Mouse (Mus musculus) hindbrain, embryonic 10.5 days (tissue): ENCODE data around the gene Gm3336. TPM values are rescaled to one million over a fixed set of nuclear protein-coding genes. Genes with fewer than 3 reads are reported as not detected.

Source experiments
- DNase-seq: peaks from one replicate; pipeline ENCODE4 v3.0.0-alpha.2; 2017; ENCODE audit warnings: low spot score
- H3K27ac ChIP-seq: fragments of 300-500 bp; sonication (generic); 2 replicates; pipeline ENCODE4 v1.5.1; 2016; ENCODE audit warnings: mild to moderate bottlenecking, moderate library complexity
- H3K27me3 ChIP-seq: fragments of 300-500 bp; sonication (generic); 2 replicates; pipeline ENCODE4 v1.6.1; 2016; ENCODE audit warnings: mild to moderate bottlenecking; ENCODE audit not compliant: poor library complexity, insufficient read depth, severe bottlenecking
- H3K36me3 ChIP-seq: fragments of 300-500 bp; sonication (generic); 2 replicates; pipeline ENCODE4 v1.6.1; 2016; ENCODE audit warnings: mild to moderate bottlenecking, moderate library complexity
- H3K4me1 ChIP-seq: fragments of 300-500 bp; sonication (generic); replicated peaks from 2 replicates; pipeline ENCODE4 v1.6.1; 2016; ENCODE audit warnings: mild to moderate bottlenecking
- H3K4me3 ChIP-seq: fragments of 300-500 bp; sonication (generic); 2 replicates; pipeline ENCODE4 v1.5.1; 2016; ENCODE audit warnings: mild to moderate bottlenecking, moderate library complexity
- H3K9me3 ChIP-seq: fragments of 300-500 bp; sonication (generic); 2 replicates; pipeline ENCODE4 v1.6.1; 2016; ENCODE audit warnings: mild to moderate bottlenecking, moderate library complexity
- WGBS: fragments of 180-500 bp; shearing (Covaris S2); methylation state at CpG from one replicate; pipeline ENCODE4 v1.1.7; 2016; 5-methylcytosine and 5-hydroxymethylcytosine counted together
- polyA plus RNA-seq: library from polyadenylated mRNA; unstranded; fragments of >200 nt; fragmentation: Nextera tagmentation; extraction: Ambion mirVana; gene quantifications from 2 replicates; pipeline ENCODE4 v1.2.1, GENCODE M21; 2016

The Gm3336 gene
- polyA plus RNA-seq, 1 experiment from 2014 or later: not detected

DNA sequence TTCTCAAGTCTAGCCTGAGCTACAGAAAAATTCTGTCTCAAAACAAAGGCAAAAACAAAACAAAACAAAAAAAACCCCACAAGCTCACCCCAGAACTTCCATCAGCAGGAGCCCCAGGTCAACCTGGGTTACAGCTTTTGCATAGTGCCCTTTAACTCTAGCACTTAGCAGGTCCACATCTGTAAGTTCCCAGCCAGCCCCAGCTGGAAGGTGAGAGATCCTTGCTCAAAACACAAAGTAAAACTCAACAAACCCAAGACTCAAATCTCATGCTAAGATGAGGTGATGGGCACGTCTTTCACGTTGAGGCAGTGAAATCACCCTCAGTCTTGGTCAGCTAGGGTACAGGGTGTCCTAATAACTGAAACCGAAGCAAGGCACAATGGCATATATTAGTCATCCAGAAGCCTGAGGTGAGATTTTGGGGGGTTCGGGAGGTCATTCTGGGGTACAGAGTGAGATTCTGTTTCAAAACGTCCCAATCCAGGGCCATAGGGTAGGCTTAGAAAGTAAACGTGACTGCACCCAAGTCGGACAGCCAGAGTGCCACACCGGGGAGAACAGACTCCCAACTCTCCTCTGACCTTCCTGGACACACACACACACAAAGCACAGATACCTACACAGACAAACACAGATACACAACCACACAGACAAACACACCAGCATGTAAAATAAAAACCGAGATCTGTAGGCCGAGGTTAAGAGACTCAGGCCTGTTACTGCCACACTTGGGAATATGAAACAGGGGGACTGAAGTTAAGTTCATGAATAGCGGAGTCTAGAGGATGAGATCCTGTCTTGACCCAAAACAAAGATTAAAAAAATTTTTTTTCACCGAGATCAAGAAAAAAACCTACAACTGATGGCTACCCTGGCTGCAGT, 20.7 kb upstream of the Gm3336 start:
- Histone ChIP-seq H3K36me3 (peaks cover 13% of the 10 kb centered on the region), H3K27me3 (peaks cover 34% of the 10 kb centered on the region), H3K4me1 (peaks cover 70% of the 10 kb centered on the region), H3K9me3 (no peaks in the 10 kb centered on the region), H3K4me3 (peak overlapping the region; percentile 99), H3K27ac (peak overlapping the region; percentile 98)
- 72% methylated on average over 12 of the region's 12 CpGs for WGBS
- no peak for DNase-seq

DNA sequence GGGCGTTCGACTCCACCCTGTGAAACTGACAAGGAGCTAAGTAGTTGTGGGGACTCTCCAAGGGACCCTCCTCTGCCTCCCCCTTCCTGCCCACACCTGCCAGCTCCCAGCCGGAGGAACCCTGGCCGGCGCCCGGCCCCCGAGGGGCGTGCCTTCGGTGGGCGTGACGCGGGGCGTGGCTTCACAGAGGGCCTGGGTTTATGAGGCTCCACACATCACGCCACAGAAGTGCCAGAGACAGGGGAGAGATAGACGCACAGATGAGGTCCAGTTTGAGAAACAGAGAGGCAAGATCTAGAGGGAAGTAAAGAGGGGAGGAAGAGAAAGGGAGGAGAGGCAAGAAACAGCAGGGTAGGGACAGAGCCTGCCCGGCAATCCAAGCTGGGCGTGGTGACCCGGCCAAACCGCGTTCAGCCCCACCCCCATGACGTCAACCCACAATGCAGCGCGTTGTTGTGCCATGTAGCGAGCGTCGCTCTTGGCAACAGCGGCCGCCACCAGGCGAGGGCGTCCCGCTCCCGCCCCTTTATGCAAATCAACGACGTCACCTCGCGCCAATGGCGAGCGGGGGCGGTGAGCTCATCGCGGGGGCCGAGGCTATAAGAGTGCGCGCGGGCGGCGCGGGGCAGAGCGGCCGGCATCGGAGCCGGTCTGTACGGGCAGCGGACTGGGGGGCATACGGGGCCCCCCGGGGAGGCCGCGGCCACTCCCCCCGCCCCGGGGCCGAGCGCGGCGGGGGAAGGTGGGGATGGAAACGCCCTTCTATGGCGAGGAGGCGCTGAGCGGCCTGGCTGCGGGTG, 19.8 kb upstream of the Gm3336 start, which contains the start of gene Jund:
Jund (plus strand) TSS at position 640 of the 800 bp plus-strand sequence.
- Histone ChIP-seq H3K27me3 (peaks cover 31% of the 10 kb centered on the region), H3K36me3 (peaks cover 22% of the 10 kb centered on the region), H3K4me1 (peaks cover 69% of the 10 kb centered on the region), H3K9me3 (no peaks in the 10 kb centered on the region), H3K4me3 (peak within 1 kb of the TSS; percentile 99), H3K27ac (peak within 1 kb of the TSS; percentile 98)
- WGBS: under 1% methylated on average over 69 of the region's 69 CpGs
- peak; percentile 99 for DNase-seq

DNA sequence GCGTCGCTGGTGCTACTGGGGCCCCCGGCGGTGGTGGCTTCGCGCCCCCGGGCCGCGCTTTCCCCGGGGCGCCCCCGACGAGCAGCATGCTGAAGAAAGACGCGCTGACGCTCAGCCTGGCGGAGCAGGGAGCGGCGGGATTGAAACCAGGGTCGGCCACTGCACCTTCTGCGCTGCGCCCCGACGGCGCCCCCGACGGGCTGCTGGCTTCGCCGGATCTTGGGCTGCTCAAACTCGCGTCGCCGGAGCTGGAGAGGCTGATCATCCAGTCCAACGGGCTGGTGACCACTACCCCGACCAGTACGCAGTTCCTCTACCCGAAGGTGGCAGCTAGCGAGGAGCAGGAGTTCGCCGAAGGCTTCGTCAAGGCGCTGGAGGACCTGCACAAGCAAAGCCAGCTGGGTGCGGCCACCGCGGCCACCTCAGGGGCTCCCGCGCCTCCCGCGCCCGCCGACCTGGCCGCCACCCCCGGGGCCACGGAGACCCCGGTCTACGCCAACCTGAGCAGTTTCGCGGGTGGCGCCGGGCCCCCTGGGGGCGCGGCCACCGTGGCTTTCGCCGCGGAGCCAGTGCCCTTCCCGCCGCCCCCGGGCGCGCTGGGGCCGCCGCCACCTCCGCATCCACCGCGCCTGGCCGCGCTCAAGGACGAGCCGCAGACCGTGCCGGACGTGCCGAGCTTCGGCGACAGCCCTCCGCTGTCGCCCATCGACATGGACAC, 19.1 kb upstream of the Gm3336 start:
- Histone ChIP-seq H3K9me3 (no peaks in the 10 kb centered on the region), H3K27ac (peak overlapping the region; percentile 98), H3K27me3 (peaks cover 24% of the 10 kb centered on the region), H3K4me1 (peaks cover 65% of the 10 kb centered on the region), H3K36me3 (peaks cover 28% of the 10 kb centered on the region), H3K4me3 (peak overlapping the region; percentile 99)
- under 1% methylated on average over 89 of the region's 89 CpGs for WGBS
- peak; percentile 65 for DNase-seq

DNA sequence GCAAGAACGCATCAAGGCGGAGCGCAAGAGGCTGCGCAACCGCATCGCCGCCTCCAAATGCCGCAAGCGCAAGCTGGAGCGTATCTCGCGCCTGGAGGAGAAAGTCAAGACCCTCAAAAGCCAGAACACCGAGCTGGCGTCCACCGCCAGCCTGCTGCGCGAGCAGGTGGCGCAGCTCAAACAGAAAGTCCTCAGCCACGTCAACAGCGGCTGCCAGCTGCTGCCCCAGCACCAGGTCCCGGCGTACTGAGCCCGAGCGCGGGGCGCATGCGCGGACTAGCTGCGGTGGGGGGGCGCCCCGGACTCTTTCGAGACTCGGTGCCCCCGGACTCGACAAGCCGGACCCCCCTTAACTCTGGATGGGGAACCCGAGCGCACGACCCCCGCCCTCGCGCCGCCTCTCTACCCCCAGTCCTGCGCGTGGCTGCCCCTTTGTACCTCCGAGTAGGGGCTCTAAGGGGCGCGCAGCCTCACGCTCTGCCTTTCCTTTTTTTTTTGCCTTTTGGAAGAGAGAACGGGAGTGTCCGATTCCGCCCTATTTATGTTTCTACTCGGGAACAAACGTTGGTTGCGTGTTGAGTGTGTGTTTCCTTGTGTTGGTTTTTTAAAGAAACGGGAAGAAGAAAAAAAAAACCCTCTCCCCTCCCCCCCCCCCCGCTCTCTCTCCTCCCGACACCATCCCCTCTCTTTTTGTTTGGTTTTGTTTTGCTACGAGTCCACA, 18.3 kb upstream of the Gm3336 start:
- peak overlapping the region; percentile 98 for H3K27ac ChIP-seq
- DNase-seq: peak; percentile 87
- H3K4me3 ChIP-seq: peak overlapping the region; percentile 99
- peaks cover 63% of the 10 kb centered on the region for H3K4me1 ChIP-seq
- H3K9me3 ChIP-seq: no peaks in the 10 kb centered on the region
- peaks cover 28% of the 10 kb centered on the region for H3K36me3 ChIP-seq
- H3K27me3 ChIP-seq: peaks cover 18% of the 10 kb centered on the region
- WGBS: under 1% methylated on average over 59 of the region's 59 CpGs

DNA sequence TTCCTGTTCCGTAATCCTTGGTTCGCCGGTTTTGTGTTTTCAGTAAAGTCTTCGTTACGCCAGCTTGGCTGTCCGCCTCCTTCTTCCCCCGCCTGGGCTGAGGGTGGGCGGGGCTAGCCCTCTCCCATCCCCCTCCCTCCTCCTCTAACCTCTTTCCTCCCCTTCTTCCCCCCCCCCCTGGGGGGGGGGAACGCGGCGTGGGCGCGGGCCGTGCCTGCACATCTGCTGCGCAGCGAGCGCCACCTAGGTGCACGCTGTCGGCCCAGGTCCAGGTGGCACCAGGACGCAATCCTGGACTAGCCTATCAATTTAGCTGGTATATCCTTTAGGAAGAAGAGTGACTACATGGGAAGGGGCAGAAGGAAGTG, 17.8 kb upstream of the Gm3336 start:
- DNase-seq: peak; percentile 90
- Histone ChIP-seq H3K4me1 (peaks cover 58% of the 10 kb centered on the region), H3K9me3 (no peaks in the 10 kb centered on the region), H3K27ac (peak overlapping the region; percentile 98), H3K36me3 (peaks cover 28% of the 10 kb centered on the region), H3K27me3 (peaks cover 13% of the 10 kb centered on the region), H3K4me3 (peak overlapping the region; percentile 99)
- under 1% methylated on average over 20 of the region's 20 CpGs for WGBS

DNA sequence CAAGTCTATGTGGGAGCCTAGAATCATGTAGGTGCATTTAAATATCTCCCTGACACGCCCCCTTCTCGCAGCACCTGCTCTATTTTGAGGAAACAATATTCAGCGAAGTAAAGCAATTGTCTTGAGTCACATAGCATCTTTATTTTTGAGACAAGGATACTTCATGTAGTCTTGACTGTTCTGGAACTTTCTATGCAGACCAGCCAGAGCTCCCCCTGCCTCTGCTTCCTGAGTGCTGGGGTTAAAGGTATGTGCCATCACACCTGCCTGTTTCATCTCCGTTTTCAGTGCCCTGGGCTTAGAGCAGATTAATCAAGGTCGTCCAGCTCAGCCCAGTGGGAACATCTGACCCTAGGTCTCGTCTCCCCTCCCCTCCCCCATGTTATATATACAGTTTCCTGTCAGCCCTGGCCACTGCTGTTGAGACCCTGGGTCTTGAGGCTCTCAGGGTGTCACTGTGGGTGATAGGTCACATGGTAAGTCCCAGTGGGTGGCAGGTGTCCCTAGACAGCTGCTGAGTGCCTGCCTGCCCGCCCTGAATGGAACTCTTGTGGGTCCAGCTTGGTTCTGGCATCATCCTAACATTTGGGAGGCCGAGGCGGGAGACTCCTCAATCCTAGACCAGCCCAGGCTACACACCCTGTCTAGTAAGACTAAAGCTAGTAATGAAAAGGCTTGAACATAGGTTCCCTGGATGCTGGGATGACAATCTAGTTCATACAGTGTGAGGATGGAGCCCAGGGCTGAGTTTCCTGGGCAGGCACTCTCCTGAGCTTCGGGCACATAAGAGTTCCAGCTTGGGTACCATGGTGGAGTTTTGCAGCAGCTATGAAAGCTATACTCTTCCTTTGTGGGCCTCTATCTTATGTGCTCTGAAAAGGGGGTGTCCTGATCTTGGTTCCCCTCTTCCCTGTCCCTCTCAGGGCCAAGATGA, 17.0 kb upstream of the Gm3336 start:
- Histone ChIP-seq H3K4me1 (peaks cover 50% of the 10 kb centered on the region), H3K4me3 (peak overlapping the region; percentile 99), H3K9me3 (no peaks in the 10 kb centered on the region), H3K36me3 (peaks cover 28% of the 10 kb centered on the region), H3K27me3 (peaks cover 5% of the 10 kb centered on the region; the same call in 1 of the 2 replicates), H3K27ac (peak overlapping the region; percentile 98)
- 56% methylated on average over 10 of the region's 10 CpGs for WGBS
- DNase-seq: no peak

DNA sequence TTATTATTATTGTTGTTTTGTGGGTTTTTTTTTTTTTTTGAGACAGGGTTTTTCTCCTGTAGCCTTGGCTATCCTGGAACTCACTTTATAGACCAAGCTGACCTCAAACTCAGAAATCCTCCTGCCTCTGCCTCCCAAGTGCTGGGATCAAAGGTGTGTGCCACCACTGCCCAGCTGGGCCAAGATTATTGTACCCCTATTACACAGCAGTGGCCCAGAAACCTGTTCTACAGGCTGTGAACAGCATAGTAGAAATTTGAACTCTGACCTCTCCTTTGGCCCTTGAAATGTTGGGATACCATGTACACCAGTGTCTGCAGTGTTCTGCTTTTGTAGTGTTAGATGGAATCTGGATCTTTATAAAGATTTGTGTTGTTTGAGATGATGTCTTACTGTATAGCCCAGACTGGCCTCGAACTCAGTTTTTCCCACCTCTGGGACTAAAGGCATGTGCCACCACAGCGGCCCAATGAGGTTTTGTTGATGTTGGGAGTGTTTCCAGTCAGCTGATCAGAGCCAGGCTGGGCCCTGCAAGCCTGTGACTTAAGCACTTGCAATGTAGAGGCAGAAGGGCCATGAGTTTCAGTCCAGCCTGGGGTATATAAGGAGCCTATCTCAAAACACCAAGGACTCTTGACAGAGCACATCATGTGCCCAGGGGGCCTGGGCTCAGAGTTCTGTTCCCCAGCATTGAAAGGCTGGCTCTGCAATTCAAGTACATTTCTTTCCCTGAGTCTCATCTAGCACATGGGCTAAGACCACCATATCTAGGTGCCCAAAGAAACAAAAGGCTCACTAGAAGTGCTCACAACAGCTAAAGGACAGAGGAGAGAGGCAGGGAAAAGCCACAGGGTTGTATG, 16.1 kb upstream of the Gm3336 start:
- Histone ChIP-seq H3K36me3 (peaks cover 28% of the 10 kb centered on the region), H3K4me3 (peak overlapping the region; percentile 99; the same call in 1 of the 2 replicates), H3K9me3 (no peaks in the 10 kb centered on the region)

DNA sequence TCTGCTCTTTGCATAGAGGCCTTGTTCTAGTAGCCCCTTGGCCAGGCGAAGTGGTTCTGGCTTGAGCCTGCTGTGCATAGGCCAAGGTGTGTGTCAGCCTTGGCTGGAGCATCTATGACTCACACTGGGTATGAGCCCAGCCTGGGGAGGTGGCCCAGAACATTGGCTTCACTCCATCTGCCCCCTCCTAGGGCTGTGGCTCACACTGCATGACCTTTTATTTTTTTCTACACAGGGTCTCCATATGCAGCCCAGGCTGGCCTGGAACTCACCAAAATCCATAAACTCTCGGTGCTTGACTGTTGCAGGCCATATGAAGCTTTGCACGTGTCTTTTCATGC, 15.5 kb upstream of the Gm3336 start:
- 88% methylated on average over 3 of the region's 3 CpGs for WGBS
- no peak for DNase-seq

More for the DNA sequence above, 16.1 kb upstream of the Gm3336 start:
- Histone ChIP-seq H3K27me3 (no peaks in the 10 kb centered on the region; the same call in 1 of the 2 replicates), H3K4me1 (peaks cover 41% of the 10 kb centered on the region), H3K27ac (no peak overlapping the region)
- WGBS: 88% methylated on average over 2 of the region's 2 CpGs
- no peak for DNase-seq

DNA sequence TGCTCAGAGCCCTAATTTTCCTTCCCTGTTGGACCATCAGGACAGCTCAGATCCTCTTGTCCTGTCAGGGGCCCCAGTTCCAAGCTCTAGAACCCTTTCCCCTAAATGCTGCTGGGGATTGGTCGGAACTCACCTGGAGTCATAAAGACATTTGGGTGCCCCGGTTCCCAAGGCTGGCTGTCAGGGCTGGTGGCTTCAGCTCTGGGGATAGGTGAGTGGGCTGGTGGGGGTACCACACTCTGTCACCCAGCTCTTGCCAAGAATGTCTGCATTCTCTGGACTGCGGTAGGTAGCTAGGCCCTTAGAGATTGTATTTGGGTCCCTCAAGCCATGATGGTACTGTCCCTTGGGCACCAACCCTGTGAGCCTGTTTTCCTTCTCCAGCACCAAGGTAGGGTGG, 15.1 kb upstream of the Gm3336 start, which contains the start of gene Iqcn:
Iqcn (plus strand) TSS at position 171 of the 400 bp plus-strand sequence.
- Histone ChIP-seq H3K4me3 (peak within 1 kb of the TSS; percentile 1; the same call in 1 of the 2 replicates), H3K36me3 (peaks cover 28% of the 10 kb centered on the region)

More for the DNA sequence above, 15.5 kb upstream of the Gm3336 start:
- peaks cover 35% of the 10 kb centered on the region for H3K4me1 ChIP-seq
- no peaks in the 10 kb centered on the region for H3K27me3 ChIP-seq
- H3K4me3 ChIP-seq: peak overlapping the region; percentile 1; the same call in 1 of the 2 replicates
- H3K36me3 ChIP-seq: peaks cover 28% of the 10 kb centered on the region
- no peaks in the 10 kb centered on the region for H3K9me3 ChIP-seq
- no peak overlapping the region for H3K27ac ChIP-seq

DNA sequence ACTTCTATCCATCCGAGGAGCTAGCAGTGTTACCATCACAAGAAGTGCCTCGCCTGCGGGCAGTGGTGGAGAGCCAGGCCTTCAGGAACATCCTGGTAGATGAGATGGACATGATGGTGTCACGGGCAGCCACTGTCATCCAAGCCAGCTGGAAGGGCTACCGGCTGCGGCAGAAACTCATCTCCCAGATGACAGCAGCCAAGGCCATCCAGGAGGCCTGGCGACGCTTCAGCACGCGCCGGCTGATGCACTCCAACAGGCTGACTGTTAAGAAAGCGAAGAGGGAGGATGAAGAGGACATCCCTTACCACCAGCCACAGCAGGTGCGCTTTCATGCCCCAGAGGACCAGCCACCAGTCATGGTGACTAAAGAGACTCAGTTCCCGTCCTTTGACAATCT, 10.1 kb upstream of the Gm3336 start:
- Histone ChIP-seq H3K27ac (no peak overlapping the region), H3K9me3 (no peaks in the 10 kb centered on the region), H3K4me3 (no peak overlapping the region), H3K36me3 (peaks cover 8% of the 10 kb centered on the region), H3K27me3 (0 out of 2 replicates have a peak, but pooled peaks cover 4% of the 10 kb centered on the region), H3K4me1 (peaks cover 5% of the 10 kb centered on the region; the same call in 1 of the 2 replicates)
- WGBS: 89% methylated on average over 14 of the region's 14 CpGs
- DNase-seq: no peak

More for the DNA sequence above, 15.1 kb upstream of the Gm3336 start, which contains the start of gene Iqcn:
- no peak for DNase-seq
- Histone ChIP-seq H3K27ac (no peak within 1 kb of the TSS), H3K4me1 (peaks cover 32% of the 10 kb centered on the region), H3K9me3 (no peaks in the 10 kb centered on the region), H3K27me3 (no peaks in the 10 kb centered on the region)
- WGBS: 95% methylated on average over 3 of the region's 3 CpGs
